Mouse (Mus musculus): ENCODE measurements at regions not wholly inside any gene's neighbourhood (a gene's known extent, or its start where the extent isn't known, plus 50 kb on each side); places are given as distances from the start of the nearest gene placed in this dataset.

DNA sequence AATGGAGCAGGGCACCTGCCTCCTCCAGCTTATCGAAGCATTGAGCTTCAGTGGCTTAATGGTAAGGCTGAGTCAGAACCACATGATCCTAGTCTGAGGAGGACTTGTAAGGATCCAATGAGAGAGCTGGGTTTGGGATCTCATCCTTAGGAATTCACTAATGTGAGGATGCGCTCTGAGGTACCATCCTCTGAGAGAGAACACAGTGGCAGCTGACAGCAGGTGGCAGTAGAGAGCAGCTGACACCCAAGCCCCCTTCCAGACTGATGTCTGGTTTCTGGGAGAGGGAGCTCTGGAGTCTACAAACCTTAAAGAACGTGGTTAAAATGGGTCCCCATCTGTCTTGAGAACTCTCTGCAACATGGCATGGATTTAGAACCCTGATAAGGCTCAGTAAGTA lies 137.8 kb downstream of the B3glct start:
- peaks cover 0 to 4% of the 10 kb centered on the region in 2 experiments; a peak in 1 of 4 replicates for H3K4me1 ChIP-seq (replicated peaks; ENCODE audit: control insufficient read depth in 2 of 2, insufficient read depth in 2 of 2, low read length in 1 of 2)
- H3K27me3 ChIP-seq (ENCODE audit: control insufficient read depth, insufficient read depth, low read length) = no peaks in the 10 kb centered on the region
- ATAC-seq (ENCODE audit: insufficient read depth) (no peak), DNase-seq (ENCODE audit: low read depth in 3 of 3, low spot score in 3 of 3) (no peak)
- H3K4me2 ChIP-seq (ENCODE audit: low read depth) = no peak overlapping the region
- H3K36me3 ChIP-seq (replicated peaks; ENCODE audit: control insufficient read depth, insufficient read depth, low read depth) = no peaks in the 10 kb centered on the region
- WGBS (ENCODE audit: insufficient replicate concordance) = 33% methylated on average over 3 of the region's 3 CpGs
- no peak overlapping the region for H3K4me3 ChIP-seq (ENCODE audit: insufficient read depth in 1 of 2, low read depth in 2 of 2, low read length in 2 of 2)
- H3K27ac ChIP-seq = no peak overlapping the region
- H3K9ac ChIP-seq (replicated peaks) = no peak overlapping the region
- no peaks in the 10 kb centered on the region for H3K9me3 ChIP-seq (ENCODE audit: control insufficient read depth, low read length)
- peak; percentile 78 for TF ChIP-seq CTCF (IDR thresholded peaks at IDR 0.05; ENCODE audit: low read depth)
- no peak for TF ChIP-seq EP300 (IDR thresholded peaks at IDR 0.05; ENCODE audit: low read depth)

DNA sequence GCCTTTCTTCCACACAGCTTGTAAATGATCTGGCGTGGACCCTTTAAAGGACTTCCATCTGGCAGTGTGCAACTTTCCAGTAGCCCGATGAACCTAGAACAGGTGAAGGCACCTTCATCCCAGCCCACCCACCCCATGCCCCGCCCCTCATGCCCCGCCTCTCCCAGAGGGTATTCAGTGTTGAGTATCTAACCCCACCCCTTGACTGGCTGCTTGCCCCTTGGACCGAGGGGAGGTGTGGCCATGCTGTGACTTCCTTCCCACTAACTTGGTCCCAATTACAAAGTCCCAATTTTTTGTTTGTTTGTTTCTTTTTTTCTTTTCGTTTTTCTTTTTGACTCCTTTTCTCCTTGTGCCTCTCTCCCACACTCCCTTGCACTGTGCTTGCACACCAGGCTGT lies 140.8 kb downstream of the B3glct start:
- H3K36me3 ChIP-seq (replicated peaks; ENCODE audit: control insufficient read depth, insufficient read depth, low read depth) = no peaks in the 10 kb centered on the region
- no peaks in the 10 kb centered on the region for H3K9me3 ChIP-seq (ENCODE audit: control insufficient read depth, low read length)
- ATAC-seq (ENCODE audit: insufficient read depth) (no peak), DNase-seq (ENCODE audit: low read depth in 3 of 3, low spot score in 3 of 3) (no peak)
- H3K4me3 ChIP-seq (ENCODE audit: insufficient read depth in 1 of 2, low read depth in 2 of 2, low read length in 2 of 2) = no peak overlapping the region
- no peaks in the 10 kb centered on the region for H3K27me3 ChIP-seq (ENCODE audit: control insufficient read depth, insufficient read depth, low read length)
- 41% methylated on average over 6 of the region's 6 CpGs for WGBS (ENCODE audit: insufficient replicate concordance)
- no peak for TF ChIP-seq EP300 (IDR thresholded peaks at IDR 0.05; ENCODE audit: low read depth)
- TF ChIP-seq CTCF (IDR thresholded peaks at IDR 0.05; ENCODE audit: low read depth) = no peak
- no peak overlapping the region for H3K9ac ChIP-seq (replicated peaks)
- H3K27ac ChIP-seq = no peak overlapping the region
- no peaks in the 10 kb centered on the region for H3K4me1 ChIP-seq (replicated peaks; ENCODE audit: control insufficient read depth in 2 of 2, insufficient read depth in 2 of 2, low read length in 1 of 2)
- no peak overlapping the region for H3K4me2 ChIP-seq (ENCODE audit: low read depth)

DNA sequence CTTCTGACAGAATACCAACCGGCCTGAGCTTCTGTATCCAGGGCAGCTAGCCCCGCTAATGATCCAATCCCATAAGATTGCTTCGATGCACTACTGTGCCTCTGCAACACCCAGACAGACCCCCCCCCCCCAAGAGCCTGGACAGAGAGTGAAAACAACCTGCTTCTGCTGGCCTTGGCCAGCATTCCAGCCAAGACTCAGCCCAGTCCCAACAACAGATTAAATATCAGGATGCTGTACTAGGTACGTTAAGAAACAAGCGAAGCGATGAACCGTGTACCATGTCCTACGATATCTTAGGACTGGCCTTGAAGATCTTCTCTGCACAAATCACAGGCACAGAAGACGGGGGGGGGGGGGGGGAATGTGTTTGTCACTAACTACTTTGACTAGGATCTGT lies 145.8 kb downstream of the B3glct start:
- Histone ChIP-seq H3K9ac (replicated peaks) (no peak overlapping the region), H3K4me3 (ENCODE audit: insufficient read depth in 1 of 2, low read depth in 2 of 2, low read length in 2 of 2) (no peak overlapping the region), H3K27ac (no peak overlapping the region), H3K36me3 (replicated peaks; ENCODE audit: control insufficient read depth, insufficient read depth, low read depth) (no peaks in the 10 kb centered on the region), H3K4me1 (replicated peaks; ENCODE audit: control insufficient read depth in 2 of 2, insufficient read depth in 2 of 2, low read length in 1 of 2) (no peaks in the 10 kb centered on the region), H3K27me3 (ENCODE audit: control insufficient read depth, insufficient read depth, low read length) (no peaks in the 10 kb centered on the region), H3K4me2 (ENCODE audit: low read depth) (no peak overlapping the region), H3K9me3 (ENCODE audit: control insufficient read depth, low read length) (no peaks in the 10 kb centered on the region)
- DNase-seq (ENCODE audit: low read depth in 3 of 3, low spot score in 3 of 3) (no peak), ATAC-seq (ENCODE audit: insufficient read depth) (no peak)
- WGBS (ENCODE audit: insufficient replicate concordance) = 70% methylated on average over 9 of the region's 9 CpGs
- TF ChIP-seq CTCF (IDR thresholded peaks at IDR 0.05; ENCODE audit: low read depth) = no peak
- TF ChIP-seq EP300 (IDR thresholded peaks at IDR 0.05; ENCODE audit: low read depth) = no peak

DNA sequence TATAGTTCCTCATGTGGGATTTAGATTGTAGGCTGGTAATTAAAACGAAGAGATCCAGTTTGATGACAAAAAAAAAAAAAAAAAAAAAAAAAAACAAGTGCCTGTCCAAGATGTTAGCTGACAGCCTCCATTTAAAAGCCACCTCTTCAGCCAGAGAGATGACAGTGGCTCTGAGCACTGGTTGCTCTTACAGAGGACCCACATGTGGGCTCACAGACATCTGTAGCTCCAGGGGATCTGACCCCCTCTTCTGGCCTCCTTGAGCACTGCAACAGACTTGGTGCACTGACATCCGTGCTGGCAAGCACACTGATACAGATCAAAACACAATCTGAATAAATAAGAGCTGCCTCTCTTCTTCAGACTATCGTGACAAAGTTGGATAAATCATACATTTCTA lies 149.6 kb downstream of the B3glct start:
- no peak overlapping the region for H3K27ac ChIP-seq
- DNase-seq (ENCODE audit: low read depth in 3 of 3, low spot score in 3 of 3) = no peak
- no peaks in the 10 kb centered on the region for H3K4me1 ChIP-seq (replicated peaks; ENCODE audit: control insufficient read depth in 2 of 2, insufficient read depth in 2 of 2, low read length in 1 of 2)
- H3K9ac ChIP-seq (replicated peaks) = no peak overlapping the region
- no peaks in the 10 kb centered on the region for H3K36me3 ChIP-seq (replicated peaks; ENCODE audit: control insufficient read depth, insufficient read depth, low read depth)
- no peak overlapping the region for H3K4me3 ChIP-seq (ENCODE audit: insufficient read depth in 1 of 2, low read depth in 2 of 2, low read length in 2 of 2)
- TF ChIP-seq EP300 (IDR thresholded peaks at IDR 0.05; ENCODE audit: low read depth) (no peak), CTCF (IDR thresholded peaks at IDR 0.05; ENCODE audit: low read depth) (no peak)
- H3K9me3 ChIP-seq (ENCODE audit: control insufficient read depth, low read length) = no peaks in the 10 kb centered on the region
- ATAC-seq (ENCODE audit: insufficient read depth) = no peak
- H3K4me2 ChIP-seq (ENCODE audit: low read depth) = no peak overlapping the region
- H3K27me3 ChIP-seq (ENCODE audit: control insufficient read depth, insufficient read depth, low read length) = no peaks in the 10 kb centered on the region
- WGBS (ENCODE audit: insufficient replicate concordance) = 30% methylated on average over 3 of the region's 3 CpGs

DNA sequence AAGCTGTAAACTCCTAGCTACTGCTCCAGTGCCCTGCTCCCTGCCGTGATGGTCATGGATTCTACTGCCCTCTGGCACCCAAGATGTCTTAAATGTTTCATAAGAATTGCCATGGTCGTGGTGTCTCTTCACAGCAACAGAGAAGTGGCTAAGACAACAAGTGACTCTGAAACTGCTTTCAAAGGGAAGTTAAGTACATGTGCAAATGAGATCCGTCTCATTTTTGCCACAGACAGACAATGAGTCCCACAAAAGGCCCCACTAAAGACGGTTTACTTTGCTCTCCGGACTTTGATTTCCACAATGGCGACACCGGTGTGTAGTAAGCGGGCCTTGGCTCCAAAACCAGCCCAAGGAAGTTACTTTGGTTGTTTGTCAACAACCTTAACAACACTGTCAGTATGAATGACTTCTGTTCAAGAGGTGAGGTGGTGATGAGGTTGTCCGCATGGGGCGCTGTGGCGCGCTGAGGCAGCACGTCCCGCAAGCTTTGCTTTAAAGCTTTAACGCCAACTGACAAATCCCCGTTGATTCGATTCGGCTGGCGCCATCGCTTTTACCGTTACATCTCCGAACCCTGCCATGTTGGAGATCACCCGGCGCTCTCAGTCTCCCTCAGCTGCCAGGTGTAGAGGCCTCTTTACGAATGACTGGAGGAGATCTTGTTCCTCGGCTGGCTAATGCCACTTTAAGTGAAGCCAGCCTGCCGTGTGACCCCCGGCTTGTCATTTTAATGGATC lies 153.3 kb downstream of the B3glct start:
- ATAC-seq (ENCODE audit: insufficient read depth) = no peak
- peak in 2 of 3 experiments; percentile 4 to 13 for DNase-seq (ENCODE audit: low read depth in 3 of 3, low spot score in 3 of 3)
- Histone ChIP-seq H3K27ac (no peak overlapping the region), H3K4me3 (ENCODE audit: insufficient read depth in 1 of 2, low read depth in 2 of 2, low read length in 2 of 2) (peak overlapping the region in 1 of 2 experiments; percentile 49; a peak in 1 of 4 replicates), H3K4me2 (ENCODE audit: low read depth) (peak overlapping the region; percentile 53), H3K9me3 (ENCODE audit: control insufficient read depth, low read length) (no peaks in the 10 kb centered on the region), H3K9ac (replicated peaks) (no peak overlapping the region), H3K36me3 (replicated peaks; ENCODE audit: control insufficient read depth, insufficient read depth, low read depth) (no peaks in the 10 kb centered on the region), H3K27me3 (ENCODE audit: control insufficient read depth, insufficient read depth, low read length) (no peaks in the 10 kb centered on the region), H3K4me1 (replicated peaks; ENCODE audit: control insufficient read depth in 2 of 2, insufficient read depth in 2 of 2, low read length in 1 of 2) (no peaks in the 10 kb centered on the region)
- TF ChIP-seq CTCF (IDR thresholded peaks at IDR 0.05; ENCODE audit: low read depth) (peak; percentile 83), EP300 (IDR thresholded peaks at IDR 0.05; ENCODE audit: low read depth) (no peak)
- WGBS (ENCODE audit: insufficient replicate concordance) = 5% methylated on average over 28 of the region's 28 CpGs

Data from liver, embryonic 14.5 days (tissue).